Mouse (Mus musculus): ENCODE data around the gene Gm20831. TPM values are rescaled to one million over a fixed set of nuclear protein-coding genes. Genes with fewer than 3 reads are reported as not detected.

Gene Gm20831
- polyA plus RNA-seq (2014; fragmentation: Illumina TruSeq; extraction: RNeasy Lipid Tissue Mini Kit (QIAGEN cat#74804); ENCODE audit: low read depth, low replicate concordance), result not detected

GRCm38 (mm10) chrY:17874441-17874840 lies at the start of gene Gm20831, which contains the start of gene Gm20772:
Gene Gm20831 (plus strand): TSS chrY:17874741.
Gene Gm20772 (plus strand): TSS chrY:17874741.

GRCm38 (mm10) chrY:17846166-17846565 lies 28.4 kb upstream of the Gm20831 start, which contains the start of gene Gm21904:
Gene Gm21904 (minus strand): TSS chrY:17846266.

GRCm38 (mm10) chrY:17937230-17937629 lies 62.7 kb downstream of the Gm20831 start, which contains the start of gene Srsy:
Gene Srsy (minus strand): TSS chrY:17937330.

Other genes with a start within 250 kb of the Gm20831 start
- gene Gm21904, start 28.5 kb upstream of the Gm20831 start, polyA plus RNA-seq (2014; fragmentation: Illumina TruSeq; extraction: RNeasy Lipid Tissue Mini Kit (QIAGEN cat#74804); ENCODE audit: low read depth, low replicate concordance), result not detected
- gene Gm20772, start within 50 bp of the Gm20831 start, polyA plus RNA-seq (2014; fragmentation: Illumina TruSeq; extraction: RNeasy Lipid Tissue Mini Kit (QIAGEN cat#74804); ENCODE audit: low read depth, low replicate concordance), result not detected
- gene Srsy, start 62.6 kb downstream of the Gm20831 start, polyA plus RNA-seq (2014; fragmentation: Illumina TruSeq; extraction: RNeasy Lipid Tissue Mini Kit (QIAGEN cat#74804); ENCODE audit: low read depth, low replicate concordance), result not detected
- not detected for gene Gm21764, start 187.1 kb downstream of the Gm20831 start, polyA plus RNA-seq (2014; fragmentation: Illumina TruSeq; extraction: RNeasy Lipid Tissue Mini Kit (QIAGEN cat#74804); ENCODE audit: low read depth, low replicate concordance)
- not detected for gene Ssty1, start 214.4 kb downstream of the Gm20831 start, polyA plus RNA-seq (2014; fragmentation: Illumina TruSeq; extraction: RNeasy Lipid Tissue Mini Kit (QIAGEN cat#74804); ENCODE audit: low read depth, low replicate concordance)